ENCODE assay signal across 15 mouse cellular contexts in genomic region chr11:95333209-95333608, GRCm38 (mm10). TPM values are rescaled to one million over a fixed set of nuclear protein-coding genes. Genes with fewer than 3 reads are reported as not detected.
DNase-seq lines count a peak whose midpoint lies in the region; ATAC-seq and TF ChIP-seq lines count a peak whose summit lies in the region.
"Had no signal": no experiment of that assay in that cellular context is flagged by ENCODE, and none has a peak within 500 bp of the region (broad histone marks: within the 10 kb centered on the region; RNA-seq: fewer than 3 reads in every experiment).

No protein-coding gene starts in this region.

- H3K9ac ChIP-seq in liver, embryonic 13.5 days: peak overlapping the region; percentile 64
- H3K9ac ChIP-seq in midbrain, embryonic 15.5 days: no peak overlapping the region

- intact Hi-C loops in heart, postnatal 25 days (cut with DNase I): no loop called here

- no peaks in the 10 kb centered on the region for H3K27me3 ChIP-seq in spleen, adult 2 months (ENCODE audit: control insufficient read depth, insufficient read depth, low read length)
- no peaks in the 10 kb centered on the region for H3K27me3 ChIP-seq in liver, embryonic 13.5 days
- peaks cover 7% of the 10 kb centered on the region; the same call in 1 of the 2 replicates for H3K27me3 ChIP-seq in midbrain, embryonic 15.5 days (replicated peaks)

- no peak for TF ChIP-seq CTCF in spleen, adult 2 months (IDR thresholded peaks at IDR 0.05; ENCODE audit: extremely low read depth, insufficient read depth, insufficient read length, insufficient replicate concordance)

- no peaks in the 10 kb centered on the region for H3K9me3 ChIP-seq in liver, embryonic 13.5 days (replicated peaks)
- H3K9me3 ChIP-seq in midbrain, embryonic 15.5 days: no peaks in the 10 kb centered on the region

- H3K4me3 ChIP-seq in spleen, adult 2 months (ENCODE audit: extremely low read depth, insufficient read depth, insufficient read length): no peak overlapping the region
- peak overlapping the region; percentile 1; the same call in 1 of the 2 replicates for H3K4me3 ChIP-seq in liver, embryonic 13.5 days (replicated peaks)
- H3K4me3 ChIP-seq in midbrain, embryonic 15.5 days: no peak overlapping the region

- H3K4me2 ChIP-seq in liver, embryonic 13.5 days: peak overlapping the region; percentile 48
- no peak overlapping the region for H3K4me2 ChIP-seq in midbrain, embryonic 15.5 days

- H3K36me3 ChIP-seq in spleen, adult 2 months (ENCODE audit: control insufficient read depth, insufficient read depth, low read length): no peaks in the 10 kb centered on the region
- H3K36me3 ChIP-seq in liver, embryonic 13.5 days: no peaks in the 10 kb centered on the region
- no peaks in the 10 kb centered on the region for H3K36me3 ChIP-seq in midbrain, embryonic 15.5 days (replicated peaks)

- H3K27ac ChIP-seq in spleen, adult 2 months (ENCODE audit: insufficient read depth, low read length): peak overlapping the region; percentile 65
- H3K27ac ChIP-seq in liver, embryonic 13.5 days: peak overlapping the region; percentile 92
- no peak overlapping the region for H3K27ac ChIP-seq in midbrain, embryonic 15.5 days
- H3K27ac ChIP-seq: macrophage had no signal

- DNase-seq in spleen, adult 2 months (ENCODE audit: low read depth in 1 of 2, low spot score in 2 of 2): no peak
- no peak for DNase-seq in spleen, adult 12 weeks (ENCODE audit: low spot score)
- DNase-seq in MEL-GATA-1-ER (ENCODE audit: extremely low read depth, low read depth): peak; percentile 59
- DNase-seq in liver, embryonic 13.5 days: no peak
- no peak for DNase-seq in cerebellum, postnatal 4 days (ENCODE audit: low spot score in 2 of 2)
- DNase-seq in heart, postnatal 25 days (ENCODE audit: low spot score): no peak
- DNase-seq: cerebellum, adult 8-10 months; heart, postnatal 10 days; kidney, adult 9 months had no signal

- no peak for ATAC-seq in liver, embryonic 13.5 days (ENCODE audit: low read depth)
- ATAC-seq in neutrophil, adult 5-6 weeks (ENCODE audit: extremely low read depth, insufficient number of reproducible peaks, low FRiP score, poor library complexity, severe bottlenecking): peak; percentile 39
- ATAC-seq in midbrain, embryonic 15.5 days (replicated peaks): no peak
- ATAC-seq: hindbrain, embryonic 16.5 days; midbrain, embryonic 16.5 days; Patski had no signal

- no peak for TF ChIP-seq POLR2A in spleen, adult 2 months (IDR thresholded peaks at IDR 0.05; ENCODE audit: low read depth, low read length)

- peaks cover 10% of the 10 kb centered on the region; the same call in 1 of the 2 replicates for H3K4me1 ChIP-seq in spleen, adult 2 months (ENCODE audit: control insufficient read depth, insufficient read depth, insufficient read length)
- peaks cover 61% of the 10 kb centered on the region for H3K4me1 ChIP-seq in liver, embryonic 13.5 days (replicated peaks)
- H3K4me1 ChIP-seq in midbrain, embryonic 15.5 days: peaks cover 10% of the 10 kb centered on the region

- 5% methylated on average over 4 of the region's 4 CpGs for whole genome bisulfite sequencing in spleen, adult 2 months
- WGBS in liver, embryonic 13.5 days (ENCODE audit: insufficient replicate concordance): 21% methylated on average over 4 of the region's 4 CpGs
- 62% methylated on average over 4 of the region's 4 CpGs for WGBS in midbrain, embryonic 15.5 days

RNA-seq across cellular contexts. Expression of gene Fam117a, which starts 3.6 kb away (rescaled TPM):
- 123 and 142 TPM in 2 replicates for polyA plus RNA-seq in spleen, adult 2 months (2012; rRNA removed)
- polyA plus RNA-seq in liver, embryonic 13.5 days (2015; fragmentation: Nextera tagmentation; extraction: Ambion mirVana): 58.0 and 64.5 TPM in 2 replicates
- total RNA-seq in neutrophil, adult 5-6 weeks (2017): 45.7 and 48.7 TPM in 2 replicates
- 1 to 10 TPM; 7.8 to 8.8 TPM for total RNA-seq in heart, postnatal 25 days (2021)
- 2.2 and 2.3 TPM in 2 replicates for polyA plus RNA-seq in midbrain, embryonic 15.5 days (2015; fragmentation: Nextera tagmentation; extraction: Ambion mirVana)

RNA-seq across cellular contexts. Expression of gene Kat7, which starts 23.2 kb away (rescaled TPM):
- polyA plus RNA-seq in spleen, adult 2 months (2012; rRNA removed): 25.2 and 29.4 TPM in 2 replicates
- 33.4 and 39.7 TPM in 2 replicates for polyA plus RNA-seq in liver, embryonic 13.5 days (2015; fragmentation: Nextera tagmentation; extraction: Ambion mirVana)
- 63.7 and 69.5 TPM in 2 replicates for total RNA-seq in neutrophil, adult 5-6 weeks (2017)
- total RNA-seq in heart, postnatal 25 days (2021): 10 to 100 TPM; 26.9 to 28.5 TPM
- 62.8 and 69.6 TPM in 2 replicates for polyA plus RNA-seq in midbrain, embryonic 15.5 days (2015; fragmentation: Nextera tagmentation; extraction: Ambion mirVana)

RNA-seq across cellular contexts. Expression of gene Slc35b1, which starts 51.3 kb away (rescaled TPM):
- 40.9 and 44.9 TPM in 2 replicates for polyA plus RNA-seq in spleen, adult 2 months (2012; rRNA removed)
- 54.7 and 58.1 TPM in 2 replicates for polyA plus RNA-seq in liver, embryonic 13.5 days (2015; fragmentation: Nextera tagmentation; extraction: Ambion mirVana)
- 29.1 and 35.5 TPM in 2 replicates for total RNA-seq in neutrophil, adult 5-6 weeks (2017)
- total RNA-seq in heart, postnatal 25 days (2021): 10 to 100 TPM; 36.6 to 43.4 TPM
- 143 TPM in 2 replicates for polyA plus RNA-seq in midbrain, embryonic 15.5 days (2015; fragmentation: Nextera tagmentation; extraction: Ambion mirVana)

Comparison
In these comparisons a context has a peak if more than half of its experiments do, and no peak if none do; other contexts are left out.
1. RNA of gene Fam117a, which starts 3.6 kb away (polyA plus RNA-seq): 123 to 142 TPM in spleen, adult 2 months and 58.0 to 64.5 TPM in liver, embryonic 13.5 days; 2.2 to 2.3 TPM in midbrain, embryonic 15.5 days; every median in the first group is over 10 times any median in the second.